Mouse (Mus musculus): Measurements from ENCODE around the gene Psme4. TPM values are rescaled to one million over a fixed set of nuclear protein-coding genes. Genes with fewer than 3 reads are reported as not detected.

Psme4 gene
- polyA plus RNA-seq, 1 experiment: 4.9 TPM

- Histone ChIP-seq H3K4me3 (ENCODE audit: low read depth, low read length) (no peak overlapping the region), H3K27me3 (ENCODE audit: control insufficient read depth, insufficient read depth, low read length) (no peaks in the 10 kb centered on the region), H3K36me3 (ENCODE audit: control insufficient read depth, insufficient read depth, low read length) (peaks cover 7% of the 10 kb centered on the region), H3K27ac (ENCODE audit: insufficient read depth, low read depth, low read length) (no peak overlapping the region), H3K4me1 (ENCODE audit: control insufficient read depth, insufficient read depth, insufficient read length, low read length) (no peaks in the 10 kb centered on the region)
- 71% methylated on average over 1 of the region's 1 CpGs for WGBS
- no peak for TF ChIP-seq CTCF (IDR thresholded peaks at IDR 0.05; ENCODE audit: extremely low read depth, insufficient read length, insufficient replicate concordance, low read depth, low read length)
- no peak for TF ChIP-seq POLR2A (IDR thresholded peaks at IDR 0.05; ENCODE audit: low read depth, low read length)
Observed at GRCm38 (mm10) chr11:30802421-30802820, 30.9 kb downstream of the Psme4 start.

- Histone ChIP-seq H3K4me1 (ENCODE audit: control insufficient read depth, insufficient read depth, insufficient read length, low read length) (no peaks in the 10 kb centered on the region), H3K27me3 (ENCODE audit: control insufficient read depth, insufficient read depth, low read length) (no peaks in the 10 kb centered on the region), H3K27ac (ENCODE audit: insufficient read depth, low read depth, low read length) (no peak overlapping the region), H3K36me3 (ENCODE audit: control insufficient read depth, insufficient read depth, low read length) (peaks cover 41% of the 10 kb centered on the region), H3K4me3 (ENCODE audit: low read depth, low read length) (no peak overlapping the region)
- no peak for TF ChIP-seq CTCF (IDR thresholded peaks at IDR 0.05; ENCODE audit: extremely low read depth, insufficient read length, insufficient replicate concordance, low read depth, low read length)
- no peak for TF ChIP-seq POLR2A (IDR thresholded peaks at IDR 0.05; ENCODE audit: low read depth, low read length)
- 78% methylated on average over 5 of the region's 5 CpGs for WGBS
Observed at GRCm38 (mm10) chr11:30821116-30821515, 49.6 kb downstream of the Psme4 start.

GRCm38 (mm10) chr11:30838793-30839192 is 67.3 kb downstream of the Psme4 start:
- WGBS: 76% methylated on average over 2 of the region's 2 CpGs
- Histone ChIP-seq H3K4me3 (ENCODE audit: low read depth, low read length) (no peak overlapping the region), H3K27me3 (ENCODE audit: control insufficient read depth, insufficient read depth, low read length) (no peaks in the 10 kb centered on the region), H3K4me1 (ENCODE audit: control insufficient read depth, insufficient read depth, insufficient read length, low read length) (no peaks in the 10 kb centered on the region), H3K27ac (ENCODE audit: insufficient read depth, low read depth, low read length) (no peak overlapping the region), H3K36me3 (ENCODE audit: control insufficient read depth, insufficient read depth, low read length) (peaks cover 30% of the 10 kb centered on the region)
- TF ChIP-seq POLR2A (IDR thresholded peaks at IDR 0.05; ENCODE audit: low read depth, low read length) (no peak), CTCF (IDR thresholded peaks at IDR 0.05; ENCODE audit: extremely low read depth, insufficient read length, insufficient replicate concordance, low read depth, low read length) (no peak)

- H3K27me3 ChIP-seq (ENCODE audit: control insufficient read depth, insufficient read depth, low read length): no peaks in the 10 kb centered on the region
- TF ChIP-seq POLR2A (IDR thresholded peaks at IDR 0.05; ENCODE audit: low read depth, low read length): no peak
- no peak for TF ChIP-seq CTCF (IDR thresholded peaks at IDR 0.05; ENCODE audit: extremely low read depth, insufficient read length, insufficient replicate concordance, low read depth, low read length)
- H3K27ac ChIP-seq (ENCODE audit: insufficient read depth, low read depth, low read length): no peak overlapping the region
- 94% methylated on average over 1 of the region's 1 CpGs for WGBS
- no peak overlapping the region for H3K4me3 ChIP-seq (ENCODE audit: low read depth, low read length)
- no peaks in the 10 kb centered on the region for H3K4me1 ChIP-seq (ENCODE audit: control insufficient read depth, insufficient read depth, insufficient read length, low read length)
- peaks cover 36% of the 10 kb centered on the region for H3K36me3 ChIP-seq (ENCODE audit: control insufficient read depth, insufficient read depth, low read length)
Observed at GRCm38 (mm10) chr11:30844355-30844754, 72.8 kb downstream of the Psme4 start.

- H3K27me3 ChIP-seq (ENCODE audit: control insufficient read depth, insufficient read depth, low read length): no peaks in the 10 kb centered on the region
- no peak for TF ChIP-seq CTCF (IDR thresholded peaks at IDR 0.05; ENCODE audit: extremely low read depth, insufficient read length, insufficient replicate concordance, low read depth, low read length)
- no peak for TF ChIP-seq POLR2A (IDR thresholded peaks at IDR 0.05; ENCODE audit: low read depth, low read length)
- no peaks in the 10 kb centered on the region for H3K4me1 ChIP-seq (ENCODE audit: control insufficient read depth, insufficient read depth, insufficient read length, low read length)
- no peak overlapping the region for H3K4me3 ChIP-seq (ENCODE audit: low read depth, low read length)
- H3K36me3 ChIP-seq (ENCODE audit: control insufficient read depth, insufficient read depth, low read length): peaks cover 26% of the 10 kb centered on the region
- H3K27ac ChIP-seq (ENCODE audit: insufficient read depth, low read depth, low read length): no peak overlapping the region
Observed at GRCm38 (mm10) chr11:30872425-30872824, 100.9 kb downstream of the Psme4 start.

- 8% methylated on average over 41 of the region's 41 CpGs for WGBS
- Histone ChIP-seq H3K27me3 (ENCODE audit: control insufficient read depth, insufficient read depth, low read length) (no peaks in the 10 kb centered on the region), H3K4me3 (ENCODE audit: low read depth, low read length) (peak within 1 kb of the TSS; percentile 44)
Observed at GRCm38 (mm10) chr11:30885171-30885871, 113.8 kb downstream of the Psme4 start, which contains the start of the genes Gpr75 and Asb3. Gene Gpr75, plus strand, starts transcription at chr11:30885358. Gene Asb3, plus strand, starts transcription at chr11:30885416.

GRCm38 (mm10) chr11:30888153-30888552 is 116.6 kb downstream of the Psme4 start:
- H3K36me3 ChIP-seq (ENCODE audit: control insufficient read depth, insufficient read depth, low read length): no peaks in the 10 kb centered on the region
- 86% methylated on average over 2 of the region's 2 CpGs for WGBS
- H3K4me3 ChIP-seq (ENCODE audit: low read depth, low read length): no peak overlapping the region
- H3K4me1 ChIP-seq (ENCODE audit: control insufficient read depth, insufficient read depth, insufficient read length, low read length): peaks cover 5% of the 10 kb centered on the region; the same call in 1 of the 2 replicates
- no peaks in the 10 kb centered on the region for H3K27me3 ChIP-seq (ENCODE audit: control insufficient read depth, insufficient read depth, low read length)
- TF ChIP-seq POLR2A (IDR thresholded peaks at IDR 0.05; ENCODE audit: low read depth, low read length): no peak
- no peak overlapping the region for H3K27ac ChIP-seq (ENCODE audit: insufficient read depth, low read depth, low read length)

More at GRCm38 (mm10) chr11:30885171-30885871, 113.8 kb downstream of the Psme4 start, which contains the start of the genes Gpr75 and Asb3:
- H3K36me3 ChIP-seq (ENCODE audit: control insufficient read depth, insufficient read depth, low read length): 0 out of 2 replicates have a peak, but pooled peaks cover under 1% of the 10 kb centered on the region
- TF ChIP-seq POLR2A (IDR thresholded peaks at IDR 0.05; ENCODE audit: low read depth, low read length) (no peak), CTCF (IDR thresholded peaks at IDR 0.05; ENCODE audit: extremely low read depth, insufficient read length, insufficient replicate concordance, low read depth, low read length) (no peak)
- peaks cover 5% of the 10 kb centered on the region; the same call in 1 of the 2 replicates for H3K4me1 ChIP-seq (ENCODE audit: control insufficient read depth, insufficient read depth, insufficient read length, low read length)
- no peak within 1 kb of the TSS for H3K27ac ChIP-seq (ENCODE audit: insufficient read depth, low read depth, low read length)

Measured in small intestine, adult 2 months (tissue).